Mouse (Mus musculus) spleen, adult 2 months (tissue): ENCODE results near the gene Etl4. TPM values are rescaled to one million over a fixed set of nuclear protein-coding genes. Genes with fewer than 3 reads are reported as not detected.
"Not testable (repeated sequence)": the region's sequence is repeated elsewhere in the genome, so short reads cannot be mapped to it uniquely, and the experiment has no call there.

Source experiments
- DNase-seq, 2 experiments: peaks; one replicate each; pipeline versions ENCODE4 v3.0.0 to v3.0.0-alpha.2; 2012 to 2021; ENCODE audit warnings: low spot score in 2 of 2, low read depth in 1 of 2
- H3K27ac ChIP-seq: fragments of 200-500 bp; 2 replicates; pipeline ENCODE4 v1.5.1; 2012; ENCODE audit warnings: low read length, inconsistent platforms; ENCODE audit not compliant: insufficient read depth
- H3K27me3 ChIP-seq: fragments of 200-500 bp; 2 replicates; pipeline ENCODE4 v1.6.1; 2012; ENCODE audit warnings: mild to moderate bottlenecking, moderate library complexity, low read length, inconsistent platforms; ENCODE audit not compliant: control insufficient read depth, insufficient read depth
- H3K36me3 ChIP-seq: fragments of 200-500 bp; 2 replicates; pipeline ENCODE4 v1.6.1; 2012; ENCODE audit warnings: mild to moderate bottlenecking, low read length, inconsistent platforms; ENCODE audit not compliant: control insufficient read depth, insufficient read depth
- H3K4me1 ChIP-seq: fragments of 200-500 bp; 2 replicates; pipeline ENCODE4 v1.6.1; 2011; ENCODE audit warnings: inconsistent platforms; ENCODE audit not compliant: control insufficient read depth, insufficient read depth, insufficient read length
- H3K4me3 ChIP-seq: fragments of 200-500 bp; 2 replicates; pipeline ENCODE4 v1.5.1; 2011; ENCODE audit warnings: mild to moderate bottlenecking, inconsistent platforms; ENCODE audit not compliant: insufficient read depth, insufficient read length; ENCODE audit errors: extremely low read depth
- CTCF ChIP-seq: fragments of 200-500 bp; IDR thresholded peaks from 2 replicates; pipeline ENCODE4 v1.5.1; 2011; ENCODE audit warnings: mild to moderate bottlenecking, inconsistent platforms; ENCODE audit not compliant: insufficient read depth, insufficient read length, insufficient replicate concordance; ENCODE audit errors: extremely low read depth
- POLR2A ChIP-seq: fragments of 200-500 bp; IDR thresholded peaks from 2 replicates; pipeline ENCODE4 v1.6.1; 2011; ENCODE audit warnings: low read depth, low read length, inconsistent platforms
- WGBS: fragments of 180-500 bp; shearing (Covaris S2); methylation state at CpG from one replicate; pipeline ENCODE4 v1.1.7; 2018; 5-methylcytosine and 5-hydroxymethylcytosine counted together
- polyA plus RNA-seq: library from polyadenylated mRNA; depleted of rRNA; stranded (reverse); fragments of >200 nt; gene quantifications from 2 replicates; pipeline ENCODE4 v1.2.3, GENCODE M21; 2012

Etl4 gene
- polyA plus RNA-seq, 1 experiment, result 5.3 TPM

GRCm38 (mm10) chr2:20672803-20673603 is 763.4 kb downstream of the Etl4 start:
- no peak overlapping the region for H3K27ac ChIP-seq
- TF ChIP-seq CTCF (peak; percentile 9; the same call in 1 of the 2 replicates), POLR2A (no peak)
- DNase-seq, result peak in 1 of 2 experiments; percentile 14
- no peaks in the 10 kb centered on the region for H3K27me3 ChIP-seq
- H3K4me1 ChIP-seq, result no peaks in the 10 kb centered on the region
- H3K36me3 ChIP-seq, result no peaks in the 10 kb centered on the region
- 73% methylated on average over 9 of the region's 9 CpGs for WGBS
- H3K4me3 ChIP-seq, result no peak overlapping the region

- Histone ChIP-seq H3K4me1 (no peaks in the 10 kb centered on the region), H3K27me3 (no peaks in the 10 kb centered on the region), H3K36me3 (no peaks in the 10 kb centered on the region), H3K4me3 (no peak overlapping the region), H3K27ac (no peak overlapping the region)
- no peak for DNase-seq
- 96% methylated on average over 3 of the region's 3 CpGs for WGBS
- TF ChIP-seq POLR2A, result no peak
- TF ChIP-seq CTCF, result no peak
These were observed 766.8 kb downstream of the Etl4 start for GRCm38 (mm10) chr2:20676379-20676778.

GRCm38 (mm10) chr2:20678793-20679192 is 769.2 kb downstream of the Etl4 start:
- no peak for TF ChIP-seq CTCF
- no peak for TF ChIP-seq POLR2A
- H3K4me1 ChIP-seq, result no peaks in the 10 kb centered on the region
- no peak for DNase-seq
- no peak overlapping the region for H3K4me3 ChIP-seq
- no peaks in the 10 kb centered on the region for H3K36me3 ChIP-seq
- H3K27ac ChIP-seq, result no peak overlapping the region
- no peaks in the 10 kb centered on the region for H3K27me3 ChIP-seq
- whole genome bisulfite sequencing, result 88% methylated on average over 7 of the region's 7 CpGs

GRCm38 (mm10) chr2:20682203-20682602 is 772.6 kb downstream of the Etl4 start:
- H3K27ac ChIP-seq, H3K36me3 ChIP-seq, H3K4me1 ChIP-seq, H3K4me3 ChIP-seq, H3K27me3 ChIP-seq, DNase-seq: not testable (repeated sequence)
- WGBS, result 88% methylated on average over 6 of the region's 6 CpGs

GRCm38 (mm10) chr2:20689389-20689788 is 779.8 kb downstream of the Etl4 start:
- Histone ChIP-seq H3K27ac (no peak overlapping the region), H3K4me1 (no peaks in the 10 kb centered on the region), H3K4me3 (no peak overlapping the region), H3K36me3 (no peaks in the 10 kb centered on the region), H3K27me3 (no peaks in the 10 kb centered on the region)
- TF ChIP-seq CTCF, result no peak
- TF ChIP-seq POLR2A, result no peak
- DNase-seq, result no peak
- WGBS, result 63% methylated on average over 3 of the region's 3 CpGs

GRCm38 (mm10) chr2:20692898-20693297 is 783.3 kb downstream of the Etl4 start:
- Histone ChIP-seq H3K27me3 (no peaks in the 10 kb centered on the region), H3K4me1 (no peaks in the 10 kb centered on the region), H3K4me3 (no peak overlapping the region), H3K36me3 (no peaks in the 10 kb centered on the region), H3K27ac (no peak overlapping the region)
- DNase-seq, result no peak
- WGBS, result 78% methylated on average over 3 of the region's 3 CpGs
- no peak for TF ChIP-seq POLR2A
- TF ChIP-seq CTCF, result no peak

GRCm38 (mm10) chr2:20693772-20694171 is 784.2 kb downstream of the Etl4 start:
- H3K36me3 ChIP-seq, result no peaks in the 10 kb centered on the region
- no peak for DNase-seq
- no peaks in the 10 kb centered on the region for H3K27me3 ChIP-seq
- no peak overlapping the region for H3K27ac ChIP-seq
- H3K4me3 ChIP-seq, result no peak overlapping the region
- WGBS, result 79% methylated on average over 1 of the region's 1 CpGs
- TF ChIP-seq CTCF (no peak), POLR2A (no peak)
- H3K4me1 ChIP-seq, result no peaks in the 10 kb centered on the region
